Mouse (Mus musculus): Measurements from ENCODE around the gene Plekhh1.

DNA sequence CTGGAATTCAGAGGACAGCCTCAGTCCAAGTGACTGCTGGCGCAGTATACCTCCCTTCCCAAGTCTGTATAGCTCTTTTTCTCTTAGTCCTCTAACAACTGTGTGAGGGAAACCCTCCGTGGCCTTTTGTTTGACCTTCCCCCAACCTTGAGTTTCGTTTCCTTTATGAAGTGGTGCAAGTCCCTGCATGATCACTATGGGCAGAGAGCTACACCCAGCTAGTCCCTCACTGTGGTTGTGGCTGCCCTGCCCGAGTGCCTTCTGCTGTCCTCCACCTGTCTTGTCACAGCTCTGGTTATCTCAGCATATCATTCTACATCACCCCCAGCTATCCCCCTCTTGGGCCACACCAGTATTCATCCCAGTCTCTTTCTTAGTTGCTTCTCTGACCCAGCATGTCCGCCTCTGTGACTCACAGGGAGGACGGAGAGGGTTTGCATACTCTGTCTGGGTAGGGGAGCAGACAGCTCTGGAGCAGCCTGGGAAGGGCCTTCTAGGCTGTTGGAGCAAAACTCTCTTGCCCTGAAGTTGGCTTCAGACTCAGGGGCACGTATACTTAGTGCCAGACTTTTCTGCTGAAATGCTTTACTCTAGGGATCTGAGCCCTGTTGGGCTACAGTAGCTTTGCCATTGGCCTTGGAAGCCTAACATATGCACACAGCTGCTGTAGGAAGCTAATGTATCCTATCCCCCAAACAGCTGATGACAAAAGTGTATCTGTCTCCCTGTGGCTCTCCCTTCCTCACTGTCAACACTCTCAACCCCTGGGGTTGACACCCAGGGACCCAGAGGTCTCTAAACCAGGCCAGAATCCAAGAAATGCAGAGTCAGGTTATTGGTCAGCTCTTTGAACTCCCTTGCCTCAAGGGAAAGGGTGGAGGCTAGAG lies 32.0 kb downstream of the Plekhh1 start:
- no peak for TF ChIP-seq USF1 (IDR thresholded peaks at IDR 0.05; ENCODE audit: low read depth)
- no peak for TF ChIP-seq CTCF (IDR thresholded peaks at IDR 0.05; ENCODE audit: control insufficient read depth, insufficient read depth, insufficient read length)
- TF ChIP-seq MAX (IDR thresholded peaks at IDR 0.05) = no peak

All from C2C12 (cell line).